Mouse (Mus musculus): Measurements from ENCODE around the gene Ubr2. TPM values are rescaled to one million over a fixed set of nuclear protein-coding genes. Genes with fewer than 3 reads are reported as not detected.

Ubr2 gene
- total and polyA plus RNA-seq, 3 experiments, result 20.4 to 50.9 (median 39.6) TPM

DNA sequence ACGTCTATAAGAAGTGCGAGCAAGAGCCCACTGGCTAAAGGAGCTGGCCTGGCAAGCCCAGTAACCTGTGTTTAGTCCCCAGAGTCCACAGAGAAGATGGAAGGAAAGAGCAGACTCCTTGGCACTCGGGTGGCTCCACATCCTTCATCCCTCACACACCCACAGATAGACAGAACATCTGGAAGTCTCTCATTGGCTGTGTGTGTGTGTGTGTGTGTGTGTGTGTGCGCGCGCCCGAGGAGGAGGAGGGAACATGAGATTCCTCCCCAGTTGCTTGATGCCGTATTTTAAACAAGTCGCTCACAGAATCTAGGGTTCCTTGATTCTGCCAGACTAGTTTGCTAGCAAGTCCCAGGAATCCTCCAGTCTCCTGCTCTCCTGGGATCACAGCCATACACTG is 3.6 kb downstream of the Ubr2 start:
- Histone ChIP-seq H3K27ac (ENCODE audit: insufficient read depth, low read depth) (no peak overlapping the region), H3K4me3 (replicated peaks in 1 of 3; ENCODE audit: low read depth in 2 of 3, low read length in 2 of 3, poor library complexity in 1 of 3) (no peak overlapping the region), H3K79me2 (replicated peaks; ENCODE audit: control insufficient read depth, extremely low read depth, insufficient read depth, poor library complexity, severe bottlenecking) (peaks cover 78% of the 10 kb centered on the region), H3K4me2 (ENCODE audit: insufficient read depth, low read depth, poor library complexity, severe bottlenecking) (no peak overlapping the region), H3K36me3 (replicated peaks in 1 of 2; ENCODE audit: control insufficient read depth in 1 of 2, insufficient read depth in 1 of 2, low read length in 1 of 2) (peaks cover 32 to 45% of the 10 kb centered on the region in 2 experiments), H3K4me1 (ENCODE audit: control insufficient read depth in 1 of 2, insufficient read depth in 2 of 2) (peaks cover 19 to 50% of the 10 kb centered on the region in 2 experiments), H3K9me3 (replicated peaks; ENCODE audit: low read length) (no peaks in the 10 kb centered on the region), H3K9ac (ENCODE audit: insufficient read depth, low read depth) (no peak overlapping the region), H3K27me3 (replicated peaks) (no peaks in the 10 kb centered on the region)
- TF ChIP-seq ETS1 (conservative IDR thresholded peaks at IDR 0.05; ENCODE audit: low read depth, low read length) (no peak), TBP (conservative IDR thresholded peaks at IDR 0.05; ENCODE audit: low read depth, low read length) (no peak), ELF1 (IDR thresholded peaks at IDR 0.05; ENCODE audit: low read depth, low read length) (no peak), POLR2AphosphoS2 (IDR thresholded peaks at IDR 0.05; ENCODE audit: low read depth, low read length) (no peak), MYC (IDR thresholded peaks at IDR 0.05; ENCODE audit: low read depth, low read length) (no peak), MXI1 (IDR thresholded peaks at IDR 0.05; ENCODE audit: low read depth, low read length) (no peak), ZC3H11A (IDR thresholded peaks at IDR 0.05; ENCODE audit: low read depth, low read length) (no peak), JUND (conservative IDR thresholded peaks at IDR 0.05; ENCODE audit: low read depth, low read length) (no peak), MAFK (IDR thresholded peaks at IDR 0.05; ENCODE audit: insufficient replicate concordance, low read length) (no peak), MEF2A (IDR thresholded peaks at IDR 0.05; ENCODE audit: borderline replicate concordance, low read depth, low read length) (no peak), JUN (IDR thresholded peaks at IDR 0.05; ENCODE audit: insufficient read depth, low read depth, low read length) (no peak), CTCF (conservative IDR thresholded peaks at IDR 0.05 in 1 of 2, IDR thresholded peaks at IDR 0.05 in 1 of 2; ENCODE audit: low read depth in 2 of 2, low read length in 2 of 2) (no peak), USF2 (conservative IDR thresholded peaks at IDR 0.05; ENCODE audit: low read depth, low read length) (no peak), GABPA (IDR thresholded peaks at IDR 0.05; ENCODE audit: insufficient replicate concordance, low read depth, low read length) (no peak), SMC3 (IDR thresholded peaks at IDR 0.05; ENCODE audit: low read depth, low read length) (no peak), ZMIZ1 (IDR thresholded peaks at IDR 0.05; ENCODE audit: low read depth, low read length) (no peak), RAD21 (IDR thresholded peaks at IDR 0.05; ENCODE audit: low read depth, low read length) (no peak), E2F4 (IDR thresholded peaks at IDR 0.05; ENCODE audit: insufficient replicate concordance, low read depth, low read length) (no peak), POLR2A (IDR thresholded peaks at IDR 0.05; ENCODE audit: low read depth, low read length) (no peak)
- no peak for DNase-seq (ENCODE audit: extremely low read depth)
- dilution Hi-C loops (cut with MboI; ENCODE audit: extremely low pct_ligation_motif_present, extremely low pct_unique_long_range_greater_than_20kb, low sequenced_read_pairs) (no loop called here), in situ Hi-C loops (cut with MboI; ENCODE audit: low pct_ligation_motif_present, low pct_unique_long_range_greater_than_20kb, low sequenced_read_pairs) (no loop called here)

DNA sequence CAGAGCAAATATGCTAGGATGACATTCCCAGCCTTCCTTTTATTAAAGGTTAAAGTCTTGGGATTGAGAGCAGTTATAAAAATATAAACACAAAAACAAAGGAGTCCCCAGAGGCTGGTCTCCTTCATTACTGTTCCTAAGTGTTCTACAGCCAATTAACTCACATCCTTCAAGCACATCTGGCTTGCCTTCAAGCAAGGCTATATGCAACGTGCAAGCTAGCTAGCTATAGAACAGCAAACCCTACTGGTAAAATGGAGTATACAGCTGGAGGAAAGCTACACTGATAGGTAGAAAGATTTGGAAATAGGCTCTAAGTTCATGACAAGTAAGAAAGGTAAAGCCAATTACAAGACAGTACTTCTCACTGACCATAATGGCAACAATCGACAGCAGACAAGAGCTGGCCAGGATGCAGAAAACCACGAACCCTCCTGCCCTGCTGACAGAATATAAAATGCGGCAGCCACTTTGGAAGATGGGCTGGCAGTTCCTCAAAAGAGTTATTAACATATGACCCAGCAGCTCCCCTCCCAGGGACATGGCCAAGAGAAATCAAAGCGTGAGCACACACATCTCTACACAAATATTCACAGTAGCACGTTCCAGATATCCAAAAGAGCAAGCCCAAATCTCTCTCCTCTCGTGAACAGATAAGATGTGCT is 4.5 kb downstream of the Ubr2 start:
- Histone ChIP-seq H3K79me2 (replicated peaks; ENCODE audit: control insufficient read depth, extremely low read depth, insufficient read depth, poor library complexity, severe bottlenecking) (peaks cover 85% of the 10 kb centered on the region), H3K4me3 (replicated peaks in 1 of 3; ENCODE audit: low read depth in 2 of 3, low read length in 2 of 3, poor library complexity in 1 of 3) (no peak overlapping the region), H3K27ac (ENCODE audit: insufficient read depth, low read depth) (no peak overlapping the region), H3K9me3 (replicated peaks; ENCODE audit: low read length) (no peaks in the 10 kb centered on the region), H3K9ac (ENCODE audit: insufficient read depth, low read depth) (no peak overlapping the region), H3K27me3 (replicated peaks) (no peaks in the 10 kb centered on the region), H3K4me1 (ENCODE audit: control insufficient read depth in 1 of 2, insufficient read depth in 2 of 2) (peaks cover 19 to 44% of the 10 kb centered on the region in 2 experiments), H3K4me2 (ENCODE audit: insufficient read depth, low read depth, poor library complexity, severe bottlenecking) (no peak overlapping the region), H3K36me3 (replicated peaks in 1 of 2; ENCODE audit: control insufficient read depth in 1 of 2, insufficient read depth in 1 of 2, low read length in 1 of 2) (peaks cover 39 to 54% of the 10 kb centered on the region in 2 experiments)
- in situ Hi-C loops (cut with MboI; ENCODE audit: low pct_ligation_motif_present, low pct_unique_long_range_greater_than_20kb, low sequenced_read_pairs) (no loop called here), dilution Hi-C loops (cut with MboI; ENCODE audit: extremely low pct_ligation_motif_present, extremely low pct_unique_long_range_greater_than_20kb, low sequenced_read_pairs) (no loop called here)
- TF ChIP-seq CTCF (conservative IDR thresholded peaks at IDR 0.05 in 1 of 2, IDR thresholded peaks at IDR 0.05 in 1 of 2; ENCODE audit: low read depth in 2 of 2, low read length in 2 of 2) (peak in 1 of 2 experiments; percentile 22; a peak in 2 of 4 replicates), NELFE (IDR thresholded peaks at IDR 0.05; ENCODE audit: low read depth, low read length) (no peak)
- DNase-seq (ENCODE audit: extremely low read depth), result no peak

Data from CH12.LX (cell line).